Mouse (Mus musculus) neural tube, embryonic 15.5 days (tissue): ENCODE measurements at regions not wholly inside any gene's neighbourhood (a gene's known extent, or its start where the extent isn't known, plus 50 kb on each side); places are given as distances from the start of the nearest gene placed in this dataset.

ENCODE experiments used
- ATAC-seq: fragments of 200-750 bp; cut with Nextera tagmentation; 2 replicates; pipeline ENCODE4 v1.8.0; 2017; ENCODE audit warnings: mild to moderate bottlenecking, moderate TSS enrichment, moderate library complexity; ENCODE audit not compliant: low FRiP score
- H3K27ac ChIP-seq: fragments of 300-500 bp; sonication (generic); replicated peaks from 2 replicates; pipeline ENCODE4 v1.5.1; 2015; ENCODE audit warnings: mild to moderate bottlenecking, inconsistent platforms
- H3K27me3 ChIP-seq: fragments of 300-500 bp; sonication (generic); replicated peaks from 2 replicates; pipeline ENCODE4 v1.6.1; 2015; ENCODE audit warnings: inconsistent platforms
- H3K36me3 ChIP-seq: fragments of 300-500 bp; sonication (generic); 2 replicates; pipeline ENCODE4 v1.6.1; 2015; ENCODE audit warnings: inconsistent platforms
- H3K4me1 ChIP-seq: fragments of 300-500 bp; sonication (generic); 2 replicates; pipeline ENCODE4 v1.6.1; 2015; ENCODE audit warnings: inconsistent platforms
- H3K4me2 ChIP-seq: fragments of 300-500 bp; sonication (generic); 2 replicates; pipeline ENCODE4 v1.6.1; 2015; ENCODE audit warnings: inconsistent platforms, mild to moderate bottlenecking, moderate library complexity
- H3K4me3 ChIP-seq: fragments of 300-500 bp; sonication (generic); replicated peaks from 2 replicates; pipeline ENCODE4 v1.5.1; 2015; ENCODE audit warnings: mild to moderate bottlenecking, inconsistent platforms
- H3K9ac ChIP-seq: fragments of 300-500 bp; sonication (generic); replicated peaks from 2 replicates; pipeline ENCODE4 v1.6.1; 2015; ENCODE audit warnings: mild to moderate bottlenecking, inconsistent platforms
- H3K9me3 ChIP-seq: fragments of 300-500 bp; sonication (generic); replicated peaks from 2 replicates; pipeline ENCODE4 v1.6.1; 2016; ENCODE audit warnings: inconsistent platforms
- WGBS: fragments of 180-500 bp; shearing (Covaris S2); methylation state at CpG from one replicate; pipeline ENCODE4 v1.1.7; 2015; ENCODE audit warnings: mixed read lengths; 5-methylcytosine and 5-hydroxymethylcytosine counted together

DNA sequence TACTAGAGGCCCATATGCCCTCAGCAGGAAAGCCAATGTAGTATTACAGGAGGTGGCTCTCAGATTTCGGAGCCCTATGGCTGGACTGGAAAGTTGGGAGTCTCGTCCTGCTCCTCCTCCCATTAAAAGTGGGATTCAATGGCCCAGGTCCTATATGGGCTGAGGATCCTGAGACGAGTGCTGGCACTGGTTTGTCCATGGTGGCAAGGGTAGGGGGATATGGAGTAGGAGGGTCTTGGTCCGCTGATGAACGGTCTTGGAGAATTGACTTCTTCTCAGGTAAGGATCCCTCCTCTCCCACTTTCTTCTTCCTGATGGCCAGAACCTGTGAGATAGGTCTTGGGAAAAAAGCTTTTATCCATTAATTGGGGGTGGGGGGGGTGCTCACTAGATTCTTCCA, 522.2 kb upstream of the Slc5a7 start:
- no peaks in the 10 kb centered on the region for H3K4me1 ChIP-seq
- H3K9me3 ChIP-seq = no peaks in the 10 kb centered on the region
- H3K4me3 ChIP-seq = no peak overlapping the region
- H3K27ac ChIP-seq = no peak overlapping the region
- 94% methylated on average over 5 of the region's 5 CpGs for WGBS
- no peaks in the 10 kb centered on the region for H3K27me3 ChIP-seq
- no peak overlapping the region for H3K9ac ChIP-seq
- ATAC-seq = no peak
- H3K4me2 ChIP-seq = no peak overlapping the region
- no peaks in the 10 kb centered on the region for H3K36me3 ChIP-seq

DNA sequence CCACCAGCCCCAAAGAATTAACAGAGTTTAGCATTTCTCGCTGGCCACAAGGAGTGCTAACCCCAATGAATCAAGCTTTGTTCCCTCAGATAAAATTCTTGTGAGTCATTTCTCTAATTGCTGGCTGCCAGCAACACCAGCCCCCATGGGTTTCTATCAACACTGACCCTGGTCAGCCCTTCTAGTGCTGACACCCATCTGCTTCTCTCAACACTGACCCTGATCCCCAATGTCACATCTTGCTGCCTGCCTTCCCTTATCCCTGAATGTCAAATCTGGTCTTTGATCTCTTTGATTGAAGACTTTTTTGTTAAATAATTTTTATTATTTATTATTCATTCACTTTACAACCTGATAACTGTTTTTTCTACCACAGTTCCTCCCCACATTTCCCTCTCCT, 554.8 kb upstream of the Slc5a7 start:
- no peak for ATAC-seq
- H3K9ac ChIP-seq = no peak overlapping the region
- no peak overlapping the region for H3K27ac ChIP-seq
- H3K36me3 ChIP-seq = no peaks in the 10 kb centered on the region
- 91% methylated on average over 1 of the region's 1 CpGs for WGBS
- no peaks in the 10 kb centered on the region for H3K9me3 ChIP-seq
- H3K4me3 ChIP-seq = no peak overlapping the region
- no peaks in the 10 kb centered on the region for H3K4me1 ChIP-seq
- no peak overlapping the region for H3K4me2 ChIP-seq
- no peaks in the 10 kb centered on the region for H3K27me3 ChIP-seq

DNA sequence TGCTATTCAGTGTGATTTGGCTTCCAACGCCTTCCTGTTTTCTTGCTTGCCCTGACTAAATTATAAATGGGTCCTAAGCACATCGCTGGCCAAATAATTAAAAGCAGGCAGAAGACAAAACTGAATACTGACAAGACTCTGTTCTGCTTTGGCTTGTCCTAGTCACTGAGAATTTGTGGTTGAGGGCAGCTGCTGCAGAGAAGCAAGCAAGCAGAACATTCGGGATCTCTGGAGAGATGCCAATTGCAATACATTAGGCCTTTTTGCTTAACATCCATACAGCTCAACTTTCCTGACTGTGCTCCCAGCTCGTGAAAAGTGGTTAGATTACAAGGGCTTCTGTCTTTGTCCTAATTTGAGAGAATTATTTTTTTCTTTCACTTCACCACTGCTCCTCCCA, 549.0 kb upstream of the St6gal2 start:
- H3K9ac ChIP-seq = no peak overlapping the region
- no peaks in the 10 kb centered on the region for H3K36me3 ChIP-seq
- WGBS = 42% methylated on average over 4 of the region's 4 CpGs
- H3K4me2 ChIP-seq = peak overlapping the region; percentile 9; the same call in 1 of the 2 replicates
- no peak overlapping the region for H3K4me3 ChIP-seq
- 0 out of 2 replicates have a peak overlapping the region, but pooled peaks have one; percentile 33 for H3K27ac ChIP-seq
- H3K27me3 ChIP-seq = no peaks in the 10 kb centered on the region
- peak; percentile 65; the same call in 1 of the 2 replicates for ATAC-seq
- H3K4me1 ChIP-seq = no peaks in the 10 kb centered on the region
- no peaks in the 10 kb centered on the region for H3K9me3 ChIP-seq

DNA sequence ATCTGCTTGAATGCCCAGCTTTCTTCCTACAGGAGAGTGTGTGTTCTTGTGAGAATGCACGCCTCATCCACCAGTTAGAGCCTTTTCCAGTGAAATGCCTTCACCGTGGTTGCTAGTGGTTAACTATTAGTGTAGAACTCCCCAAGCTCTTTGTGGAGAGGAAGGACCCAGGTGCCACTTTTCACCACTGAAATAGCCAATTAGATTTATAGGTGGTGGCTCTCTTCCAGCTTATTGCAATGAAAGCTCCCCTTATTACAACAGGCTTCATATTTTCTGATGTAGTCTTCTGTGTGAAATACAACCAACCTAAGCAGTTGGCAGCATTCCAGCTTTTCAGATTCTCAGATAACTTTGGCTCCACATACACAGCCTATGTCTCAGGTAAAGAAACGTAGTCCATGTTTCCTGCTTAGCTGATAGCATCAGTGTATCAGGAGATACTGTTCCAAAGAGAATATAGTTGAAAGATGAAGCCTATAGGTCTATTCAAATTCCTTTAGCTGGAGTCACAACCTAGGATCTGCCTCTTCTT, 515.9 kb upstream of the St6gal2 start:
- no peaks in the 10 kb centered on the region for H3K4me1 ChIP-seq
- no peaks in the 10 kb centered on the region for H3K27me3 ChIP-seq
- H3K9ac ChIP-seq = no peak overlapping the region
- WGBS = 60% methylated on average over 3 of the region's 3 CpGs
- no peak overlapping the region for H3K27ac ChIP-seq
- H3K4me2 ChIP-seq = no peak overlapping the region
- no peaks in the 10 kb centered on the region for H3K9me3 ChIP-seq
- no peaks in the 10 kb centered on the region for H3K36me3 ChIP-seq
- no peak for ATAC-seq
- no peak overlapping the region for H3K4me3 ChIP-seq

DNA sequence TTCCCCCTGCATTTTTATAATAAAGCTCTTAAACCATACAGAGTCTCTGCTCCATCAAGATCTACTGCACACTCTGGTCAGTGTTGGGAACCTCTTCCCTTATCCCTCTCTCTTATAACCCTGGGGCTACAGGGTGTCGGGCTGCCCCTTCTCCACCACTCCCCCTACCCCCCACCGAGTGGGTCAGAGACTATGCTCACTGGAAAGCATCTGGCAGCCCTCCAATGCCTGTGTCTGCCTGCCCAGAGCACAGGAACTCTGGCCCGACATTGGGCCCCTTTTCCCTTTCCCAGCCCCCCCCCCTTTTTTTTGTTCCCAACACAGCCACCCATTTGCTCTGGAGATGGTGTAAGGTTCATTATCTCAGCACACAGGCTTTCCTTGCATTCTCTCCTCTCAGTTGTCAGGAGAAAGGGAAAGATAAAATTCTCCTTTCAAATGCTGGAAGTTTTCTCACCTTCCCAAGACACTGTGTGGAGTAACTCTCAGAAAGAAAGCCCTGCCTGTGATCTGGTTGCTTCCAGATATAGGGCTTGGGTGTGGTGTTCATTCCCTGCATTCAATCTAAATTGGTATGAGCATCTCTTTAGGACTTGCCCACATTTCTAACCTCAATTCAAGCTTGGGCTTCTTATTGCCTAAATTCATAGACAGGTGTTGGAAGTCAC, 501.7 kb upstream of the St6gal2 start:
- H3K9ac ChIP-seq = no peak overlapping the region
- H3K4me2 ChIP-seq = no peak overlapping the region
- H3K4me3 ChIP-seq = no peak overlapping the region
- WGBS = 31% methylated on average over 3 of the region's 3 CpGs
- H3K9me3 ChIP-seq = no peaks in the 10 kb centered on the region
- ATAC-seq = no peak
- H3K4me1 ChIP-seq = no peaks in the 10 kb centered on the region
- no peak overlapping the region for H3K27ac ChIP-seq
- no peaks in the 10 kb centered on the region for H3K27me3 ChIP-seq
- no peaks in the 10 kb centered on the region for H3K36me3 ChIP-seq

DNA sequence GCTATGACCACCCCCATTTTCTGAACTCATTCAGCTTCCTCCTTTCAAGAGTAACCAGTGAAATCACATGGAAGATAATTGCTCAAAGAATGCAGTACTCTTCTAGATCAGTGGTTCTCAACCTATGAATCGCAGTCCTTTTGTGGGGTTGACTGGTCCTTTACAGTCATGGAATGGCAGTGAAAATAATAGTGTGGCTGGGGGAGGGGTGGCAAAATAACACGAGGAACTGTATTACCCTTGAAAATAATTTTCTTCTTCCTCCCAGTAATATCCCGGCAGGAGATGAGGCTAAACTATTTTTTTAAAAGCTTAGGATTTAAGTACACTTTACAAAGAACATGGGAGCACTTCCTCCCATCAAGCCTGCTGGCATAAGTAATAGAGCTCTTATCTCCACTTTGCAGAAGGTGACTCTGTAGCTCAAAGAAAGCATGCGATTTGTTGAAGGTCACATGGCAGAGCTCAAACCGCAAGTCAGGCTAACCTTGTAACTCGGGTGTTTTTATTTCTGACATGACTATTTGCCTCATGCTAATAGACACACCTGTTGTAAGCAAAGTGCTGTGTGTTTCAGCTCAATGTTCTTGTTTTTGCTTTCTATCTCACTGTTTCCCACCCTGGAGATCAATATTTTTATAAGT, 500.8 kb upstream of the St6gal2 start:
- ATAC-seq = no peak

More for the DNA sequence above, 500.8 kb upstream of the St6gal2 start:
- 69% methylated on average over 6 of the region's 6 CpGs for WGBS
- no peak overlapping the region for H3K27ac ChIP-seq
- no peaks in the 10 kb centered on the region for H3K36me3 ChIP-seq
- H3K4me3 ChIP-seq = no peak overlapping the region
- H3K9me3 ChIP-seq = no peaks in the 10 kb centered on the region
- no peak overlapping the region for H3K4me2 ChIP-seq
- H3K27me3 ChIP-seq = no peaks in the 10 kb centered on the region
- no peak overlapping the region for H3K9ac ChIP-seq
- H3K4me1 ChIP-seq = no peaks in the 10 kb centered on the region
